Mouse (Mus musculus) gastrocnemius, adult 18-20 months (tissue): ENCODE results near the gene Ndufa4l2. TPM values are rescaled to one million over a fixed set of nuclear protein-coding genes. Genes with fewer than 3 reads are reported as not detected.

Experiments
- DNase-seq: peaks from one replicate; pipeline ENCODE4 v3.0.0; 2021; ENCODE audit warnings: low spot score
- total RNA-seq, 2 experiments: library from RNA; stranded (reverse); gene quantifications; 2 replicates each; pipeline ENCODE4 v1.2.3; 2021

The Ndufa4l2 gene
- total RNA-seq, 2 experiments from 2014 or later, result 10.1 to 13.7 TPM

GRCm38 (mm10) chr10:127526048-127526447, 11.3 kb downstream of the Ndufa4l2 start:
- no peak for DNase-seq

GRCm38 (mm10) chr10:127526681-127527080, 11.9 kb downstream of the Ndufa4l2 start:
- peak; percentile 58 for DNase-seq

- no peak for DNase-seq
Observed at GRCm38 (mm10) chr10:127527481-127527880, 12.7 kb downstream of the Ndufa4l2 start.

GRCm38 (mm10) chr10:127530945-127531344, 16.2 kb downstream of the Ndufa4l2 start:
- no peak for DNase-seq

GRCm38 (mm10) chr10:127531548-127531947, 16.8 kb downstream of the Ndufa4l2 start:
- no peak for DNase-seq

GRCm38 (mm10) chr10:127534036-127534928, 19.5 kb downstream of the Ndufa4l2 start, which contains the start of gene Nxph4:
Gene Nxph4, minus strand, starts transcription at chr10:127534559.
- no peak for DNase-seq

- DNase-seq, result no peak
Observed at GRCm38 (mm10) chr10:127534929-127535384, 20.2 kb downstream of the Ndufa4l2 start.

GRCm38 (mm10) chr10:127536586-127537314, 22.0 kb downstream of the Ndufa4l2 start:
- DNase-seq, result peak; percentile 34

GRCm38 (mm10) chr10:127537854-127538583, 23.3 kb downstream of the Ndufa4l2 start:
- peak; percentile 81 for DNase-seq

- DNase-seq, result no peak
Observed at GRCm38 (mm10) chr10:127541510-127541909, 26.7 kb downstream of the Ndufa4l2 start.

- no peak for DNase-seq
Observed at GRCm38 (mm10) chr10:127542084-127542483, 27.3 kb downstream of the Ndufa4l2 start.

- DNase-seq, result no peak
Observed at GRCm38 (mm10) chr10:127542720-127543119, 28.0 kb downstream of the Ndufa4l2 start.

GRCm38 (mm10) chr10:127543916-127544315, 29.1 kb downstream of the Ndufa4l2 start:
- no peak for DNase-seq

GRCm38 (mm10) chr10:127544375-127544774, 29.6 kb downstream of the Ndufa4l2 start:
- DNase-seq, result no peak

- no peak for DNase-seq
Observed at GRCm38 (mm10) chr10:127546505-127546904, 31.7 kb downstream of the Ndufa4l2 start.

GRCm38 (mm10) chr10:127548236-127548635, 33.5 kb downstream of the Ndufa4l2 start:
- DNase-seq, result no peak

- DNase-seq, result no peak
Observed at GRCm38 (mm10) chr10:127549892-127550291, 35.1 kb downstream of the Ndufa4l2 start.

GRCm38 (mm10) chr10:127555703-127556102, 40.9 kb downstream of the Ndufa4l2 start:
- DNase-seq, result no peak

GRCm38 (mm10) chr10:127557397-127557796, 42.6 kb downstream of the Ndufa4l2 start:
- no peak for DNase-seq

GRCm38 (mm10) chr10:127561145-127561544, 46.4 kb downstream of the Ndufa4l2 start:
- no peak for DNase-seq

GRCm38 (mm10) chr10:127563840-127564239, 49.1 kb downstream of the Ndufa4l2 start:
- DNase-seq, result no peak

GRCm38 (mm10) chr10:127564301-127564700, 49.5 kb downstream of the Ndufa4l2 start:
- peak; percentile 43 for DNase-seq
